Mouse (Mus musculus) activated CD4-positive, CD25-positive, alpha-beta regulatory T cell, adult 4 months (primary cell): ENCODE data around the gene Inafm2. TPM values are rescaled to one million over a fixed set of nuclear protein-coding genes. Genes with fewer than 3 reads are reported as not detected.

ENCODE experiments used
- ATAC-seq: one replicate; pipeline ENCODE4 v1.8.0; 2017
- polyA plus RNA-seq, 2 experiments: library from polyadenylated mRNA; unstranded; fragments of 100-300 nt; shearing (Covaris generic); gene quantifications; one replicate each; pipeline ENCODE4 v1.2.1; 2017

Gene Inafm2
- polyA plus RNA-seq, 2 experiments from 2014 or later: 19.8 to 27.2 TPM

DNA sequence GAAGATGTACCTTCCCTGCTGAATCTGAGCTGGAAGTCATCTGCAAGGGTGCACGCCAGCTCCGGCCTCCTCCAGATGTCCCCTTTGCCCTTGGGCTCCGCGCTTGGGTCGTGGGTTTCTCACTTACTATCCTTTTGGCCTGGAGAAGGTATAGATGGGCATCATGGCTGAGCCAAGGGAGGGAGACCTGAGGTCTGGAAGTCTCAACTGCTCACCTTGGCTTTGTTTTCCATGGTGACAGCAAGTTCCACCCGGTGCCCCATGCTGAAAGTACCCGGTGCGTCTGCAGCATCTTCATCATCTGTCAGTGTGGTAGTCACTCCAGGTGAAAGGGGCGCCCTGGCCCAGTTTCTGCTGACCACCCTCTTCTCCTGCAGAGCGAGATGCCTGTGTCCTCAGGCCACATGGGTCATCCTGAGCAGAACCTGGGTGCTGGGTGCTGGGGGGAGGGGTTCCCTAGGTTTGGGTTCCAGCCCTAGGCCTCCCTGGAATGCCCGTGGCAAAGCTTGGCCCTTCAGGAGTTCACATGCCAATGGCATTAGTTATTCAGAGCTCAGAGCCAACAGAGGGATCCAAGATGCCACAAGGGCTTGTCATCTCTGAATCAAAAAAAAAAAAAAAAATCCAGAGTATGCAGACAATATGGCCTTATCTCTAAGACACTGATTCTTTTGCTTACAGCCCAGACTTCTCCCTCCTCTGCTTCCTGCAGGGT lies 14.9 kb downstream of the Inafm2 start:
- no peak for ATAC-seq

DNA sequence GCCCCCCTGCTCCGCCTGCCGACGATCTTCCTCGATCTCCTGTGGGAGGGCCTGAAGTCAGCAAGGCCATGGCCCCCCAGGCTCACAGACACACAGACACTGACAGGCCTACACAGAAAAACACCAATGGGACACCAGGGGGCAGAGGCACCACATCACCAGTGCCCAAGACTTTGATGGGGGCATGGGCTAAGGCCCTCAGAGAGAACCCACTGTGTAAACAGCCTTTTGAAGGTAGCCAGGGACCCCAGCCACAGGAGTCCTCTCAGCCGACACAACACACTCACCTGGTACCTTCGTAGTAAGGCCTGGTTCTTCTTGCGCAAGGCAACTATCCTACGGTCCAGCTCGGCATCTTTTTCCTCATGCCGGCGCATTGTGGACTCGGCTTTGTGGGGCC lies 15.8 kb downstream of the Inafm2 start:
- ATAC-seq: no peak

DNA sequence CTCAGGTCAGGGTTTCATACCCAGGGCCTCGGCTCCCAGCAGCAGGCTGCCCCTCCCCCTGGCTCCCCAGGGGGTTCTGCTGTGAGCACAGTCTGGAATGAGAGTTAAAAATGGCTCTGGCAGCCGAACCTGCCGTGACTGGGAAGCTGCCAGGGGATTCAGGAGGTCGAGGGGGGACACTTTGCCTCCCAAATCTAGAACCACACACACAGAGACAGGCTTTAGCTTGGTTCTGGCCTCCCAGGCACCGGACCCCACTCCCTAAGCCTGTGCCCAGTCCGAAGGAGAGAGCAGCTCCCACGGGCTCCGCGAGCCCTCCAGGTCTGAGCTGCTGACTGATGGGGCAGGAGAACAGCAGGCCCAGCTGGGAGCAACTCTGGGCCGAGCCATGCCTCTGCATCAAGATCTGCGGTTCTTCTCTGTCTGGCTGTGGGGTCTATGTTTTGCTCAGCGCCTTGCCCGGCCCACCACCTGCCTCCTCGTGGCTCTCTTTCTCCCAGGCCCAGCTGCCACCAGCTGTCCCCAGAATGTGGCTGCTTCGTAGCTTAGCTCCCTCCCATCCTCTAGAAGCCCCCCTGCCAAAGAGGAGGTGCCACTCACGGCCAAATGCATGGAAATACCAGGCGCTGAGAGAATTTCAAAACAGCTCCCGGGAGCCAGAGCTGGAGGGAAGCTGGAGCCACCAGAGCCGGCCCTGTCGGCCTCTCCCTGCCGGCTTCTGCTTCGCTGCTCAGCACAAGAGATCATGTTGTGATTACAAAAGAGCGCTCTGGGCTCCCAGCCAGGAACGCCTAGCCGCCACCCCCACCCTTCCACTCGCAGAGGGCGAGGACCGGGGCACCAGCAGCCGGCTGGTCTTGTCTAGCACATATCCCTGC lies 16.6 kb downstream of the Inafm2 start, which contains the start of gene Ccdc9b:
Gene Ccdc9b (minus strand): TSS at position 756 of the 878 bp plus-strand sequence.
- ATAC-seq: no peak

DNA sequence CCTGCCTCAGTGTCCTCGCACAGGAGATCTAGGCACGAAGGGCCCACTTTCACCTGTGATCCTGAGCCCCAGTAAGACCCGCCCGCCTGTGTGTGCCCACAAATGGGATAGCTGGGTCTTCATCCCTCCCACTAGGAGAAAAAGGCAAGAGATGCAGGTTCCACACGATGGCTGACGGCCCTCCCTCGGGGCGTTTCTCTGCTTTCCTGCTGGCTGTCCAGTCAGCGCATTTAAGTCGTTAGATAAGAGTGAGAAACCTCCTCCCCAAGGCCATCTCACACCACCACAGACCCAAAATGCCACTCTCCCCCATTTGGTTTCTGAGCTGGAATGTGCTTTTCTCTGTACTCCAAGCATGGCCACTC lies 17.2 kb downstream of the Inafm2 start:
- ATAC-seq: no peak

DNA sequence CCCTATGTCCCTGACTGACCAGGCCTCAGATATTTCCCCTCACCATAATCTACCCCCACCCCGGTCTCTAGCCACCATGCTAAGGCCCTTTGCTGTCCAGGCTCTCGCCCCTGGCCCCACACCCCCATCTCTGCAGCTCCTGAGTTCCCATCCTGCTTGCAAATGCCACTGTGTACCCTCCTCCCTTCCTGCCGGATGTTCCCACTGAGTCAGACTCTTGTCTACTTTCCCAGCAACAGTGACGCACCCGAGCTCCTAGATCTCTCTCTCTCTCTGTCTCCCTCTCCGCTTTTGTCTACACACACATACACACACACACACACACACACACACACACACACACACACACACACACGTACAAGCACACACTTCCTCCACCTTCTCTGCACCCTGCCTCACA lies 17.9 kb downstream of the Inafm2 start:
- ATAC-seq: no peak

DNA sequence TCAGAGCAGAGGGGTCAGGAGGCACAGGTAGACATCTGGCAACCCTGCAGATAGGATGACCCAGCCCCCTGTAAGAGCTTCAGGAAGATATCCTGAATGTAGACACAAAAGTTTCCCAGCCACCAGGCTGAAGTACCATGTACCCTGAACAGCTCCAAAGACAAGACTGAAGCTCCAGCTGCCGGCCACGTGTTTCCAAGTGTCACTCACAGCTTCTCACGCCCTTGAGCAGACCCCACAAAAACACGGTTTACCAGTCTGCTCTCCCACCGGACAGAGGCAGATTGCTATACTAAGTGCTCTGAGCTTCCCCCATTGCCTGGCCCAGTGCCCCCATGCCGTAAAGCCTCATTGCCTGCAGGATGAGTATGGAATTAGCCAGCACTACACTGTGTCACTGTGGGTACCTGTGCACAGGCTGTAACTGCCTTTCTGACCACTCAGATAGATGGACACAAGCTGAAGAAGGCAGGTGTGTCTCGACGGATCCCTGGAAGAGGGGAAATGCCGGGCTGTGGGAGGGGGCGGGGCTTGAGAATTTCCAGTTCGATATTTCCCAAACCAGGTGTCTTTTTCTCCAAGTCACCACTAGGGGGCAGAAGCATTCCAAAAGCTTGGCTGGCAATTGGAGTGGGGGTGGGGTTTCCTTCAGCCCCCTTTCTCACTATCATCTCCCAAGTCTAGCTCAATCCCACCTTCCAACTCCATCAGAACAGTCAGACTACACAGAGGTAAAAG lies 18.7 kb downstream of the Inafm2 start:
- no peak for ATAC-seq

DNA sequence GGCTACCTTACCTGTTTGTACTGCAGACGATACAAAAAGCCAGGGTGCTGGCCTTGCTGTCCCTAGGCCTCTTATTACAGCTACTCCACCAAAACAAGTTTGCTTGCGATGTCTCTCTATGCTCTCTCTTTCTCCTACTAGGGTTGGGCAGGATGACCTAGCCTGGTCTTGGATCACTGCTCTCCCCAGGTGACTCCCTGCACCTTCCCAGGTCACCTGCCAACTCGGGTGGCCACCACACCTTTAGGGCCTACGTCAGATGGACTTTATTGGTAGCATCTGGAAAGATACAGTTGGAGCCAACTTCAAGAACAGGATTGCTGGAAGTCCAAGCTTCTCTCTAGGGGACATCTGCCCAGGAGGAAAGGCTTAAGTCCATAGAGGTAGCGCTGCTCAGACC lies 19.3 kb downstream of the Inafm2 start:
- ATAC-seq: no peak

DNA sequence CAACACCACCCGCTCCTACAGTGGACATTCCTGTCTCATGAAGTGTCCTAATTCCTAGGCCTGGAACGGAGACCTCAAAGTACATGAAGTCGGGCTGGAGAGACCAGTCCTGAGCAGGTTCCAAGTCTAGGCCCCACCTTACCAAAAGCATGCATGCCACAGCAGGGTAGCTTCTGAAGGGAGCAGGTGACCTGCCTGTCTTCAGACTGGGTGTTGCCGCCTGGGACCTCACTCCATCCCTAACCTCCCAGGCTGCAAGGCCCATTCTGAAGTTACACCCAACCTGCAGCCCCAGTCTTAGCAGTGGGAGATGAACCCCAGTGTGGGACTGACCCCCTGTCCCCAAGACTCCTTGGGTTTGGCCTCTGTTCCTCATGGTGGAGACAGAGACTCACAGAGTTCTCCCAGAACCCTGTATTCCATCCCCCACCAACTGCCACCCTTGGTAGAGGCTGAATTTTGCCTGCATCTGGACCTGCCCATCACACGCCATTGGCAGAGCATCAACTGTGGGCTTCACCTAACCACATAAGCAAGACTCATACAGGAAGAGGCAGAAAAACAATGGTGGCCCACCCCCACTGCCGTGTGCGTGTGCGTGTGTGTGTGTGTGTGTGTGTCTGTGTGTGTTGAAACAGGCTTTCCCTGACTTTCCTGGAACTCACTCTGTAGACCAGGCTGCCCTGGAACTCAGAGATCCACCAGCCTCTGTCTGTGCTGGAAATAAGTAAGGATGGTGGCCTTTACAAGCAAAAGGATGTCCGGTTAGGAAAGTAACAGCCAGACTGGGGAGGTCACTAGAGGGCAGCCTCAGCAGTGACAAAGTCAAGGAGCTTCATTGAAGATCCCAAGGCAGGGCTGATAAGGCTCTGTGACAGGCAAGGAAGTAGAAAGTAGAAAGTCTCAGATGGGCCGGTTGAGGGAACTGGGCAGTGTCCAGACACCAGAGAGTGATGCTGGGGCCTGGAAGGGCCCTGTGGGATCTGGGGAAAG lies 20.8 kb downstream of the Inafm2 start:
- ATAC-seq: no peak

DNA sequence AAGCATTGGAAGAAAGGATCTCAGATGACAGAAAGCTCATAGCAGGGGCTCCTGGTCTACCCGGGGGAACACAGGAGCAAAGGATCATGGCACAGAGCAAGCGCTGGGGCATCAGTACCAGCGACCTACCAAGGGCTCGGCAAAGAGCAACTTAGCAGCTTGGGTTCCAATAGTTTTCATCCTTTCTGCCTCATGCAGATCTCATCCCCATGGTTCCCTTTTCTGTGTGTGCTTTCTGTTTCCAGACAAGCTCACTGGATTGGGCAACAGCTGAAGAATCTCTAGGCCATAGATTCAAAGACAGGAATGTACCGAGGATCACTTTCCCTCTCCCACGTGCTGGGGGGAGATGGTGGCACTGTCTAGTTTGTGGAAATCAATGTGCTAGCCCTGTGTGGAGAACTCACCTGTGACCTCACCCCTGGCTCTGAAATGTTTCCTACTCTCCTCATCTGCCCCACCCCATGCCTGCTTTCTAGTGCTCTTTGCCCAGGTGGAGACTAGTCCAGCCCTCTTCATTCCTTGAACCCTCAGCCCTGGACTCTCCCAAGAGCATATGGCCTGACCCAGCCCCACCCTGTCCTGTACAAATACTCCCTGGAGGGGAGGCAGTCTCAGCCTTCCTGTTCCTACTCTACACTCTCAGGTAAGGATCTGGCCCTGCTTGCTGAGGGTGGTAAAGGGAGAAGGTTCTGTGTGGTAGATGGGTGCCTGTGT lies 26.8 kb downstream of the Inafm2 start, which contains the start of gene Phgr1:
Gene Phgr1 (plus strand): TSS at position 612 of the 717 bp plus-strand sequence.
- no peak for ATAC-seq

DNA sequence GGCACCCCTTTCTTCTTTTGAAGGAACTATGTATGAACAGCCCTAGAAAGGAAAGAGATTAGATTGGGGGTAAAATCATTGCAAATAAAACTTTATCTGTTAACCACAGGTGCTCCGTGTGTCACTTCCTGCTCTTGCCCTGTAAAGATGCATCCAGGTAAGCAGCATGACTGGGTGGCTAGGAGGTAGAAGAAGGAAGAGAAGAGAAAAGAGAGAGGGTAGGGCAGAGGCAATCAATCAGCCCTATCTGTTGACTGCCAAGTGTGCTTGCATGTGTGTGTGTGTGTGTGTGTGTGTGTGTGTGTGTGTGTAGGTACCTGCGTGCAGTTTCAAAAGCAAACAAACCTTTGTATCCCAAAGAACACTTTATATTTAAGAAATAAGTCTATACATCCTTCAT lies 29.0 kb downstream of the Inafm2 start:
- no peak for ATAC-seq

DNA sequence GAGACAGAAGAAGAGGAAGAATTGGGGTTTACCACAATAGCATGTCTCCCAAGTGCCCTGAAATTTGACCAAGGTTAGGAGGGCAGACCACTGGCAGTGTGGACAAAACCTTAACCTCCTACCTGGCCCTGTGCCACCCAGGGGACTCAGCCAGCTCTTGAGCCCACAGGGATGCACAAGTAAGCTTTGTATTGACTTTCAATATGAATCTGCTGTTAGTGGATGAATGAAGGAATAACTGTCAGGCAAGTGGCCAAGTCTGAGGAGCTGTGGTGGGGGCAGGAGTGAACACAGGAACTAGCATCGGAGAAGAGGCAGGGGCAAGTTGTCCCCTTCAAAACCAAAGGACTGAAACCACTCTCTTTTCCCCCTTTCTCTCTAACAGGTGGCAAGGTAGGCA lies 29.8 kb downstream of the Inafm2 start:
- ATAC-seq: no peak

DNA sequence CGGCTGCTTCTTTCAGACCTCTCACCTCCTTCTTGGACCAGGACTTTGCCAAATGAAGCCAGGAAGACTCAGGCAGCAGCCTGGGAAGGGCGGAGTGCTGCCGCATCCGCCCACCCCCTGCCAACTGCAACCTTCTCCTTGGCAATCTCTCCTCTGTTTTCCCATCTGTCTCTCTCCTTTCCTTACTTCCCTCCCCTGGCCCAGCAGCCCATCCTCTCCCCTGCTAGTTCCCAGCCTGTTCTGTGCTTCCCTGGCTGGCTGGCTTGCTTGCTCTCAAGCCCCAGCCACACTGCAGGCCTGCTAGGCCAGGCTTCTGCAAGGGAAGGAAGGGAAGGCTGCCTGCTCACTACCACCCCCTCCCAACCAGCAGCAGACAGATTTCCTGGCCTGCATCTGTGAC lies 30.3 kb downstream of the Inafm2 start:
- ATAC-seq: no peak

DNA sequence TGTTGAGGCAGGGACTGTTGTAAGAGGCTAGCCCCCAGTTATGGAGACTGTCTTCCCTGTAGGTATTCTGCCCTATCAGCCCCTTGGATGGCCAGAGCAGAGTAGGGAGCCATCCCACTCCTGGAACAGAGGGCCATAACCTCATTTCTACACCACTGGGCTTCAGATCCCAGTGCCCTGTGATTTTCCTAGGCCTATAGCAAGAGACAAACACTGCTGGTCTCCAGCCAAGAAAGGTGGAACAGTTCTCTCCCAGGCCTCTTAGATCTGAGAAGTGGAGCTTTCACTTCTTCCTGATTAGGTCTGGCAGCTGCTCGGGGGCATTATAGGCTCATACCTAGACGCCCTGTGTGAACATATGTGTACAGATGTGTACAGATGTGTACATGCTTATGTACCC lies 30.7 kb downstream of the Inafm2 start:
- ATAC-seq: no peak

DNA sequence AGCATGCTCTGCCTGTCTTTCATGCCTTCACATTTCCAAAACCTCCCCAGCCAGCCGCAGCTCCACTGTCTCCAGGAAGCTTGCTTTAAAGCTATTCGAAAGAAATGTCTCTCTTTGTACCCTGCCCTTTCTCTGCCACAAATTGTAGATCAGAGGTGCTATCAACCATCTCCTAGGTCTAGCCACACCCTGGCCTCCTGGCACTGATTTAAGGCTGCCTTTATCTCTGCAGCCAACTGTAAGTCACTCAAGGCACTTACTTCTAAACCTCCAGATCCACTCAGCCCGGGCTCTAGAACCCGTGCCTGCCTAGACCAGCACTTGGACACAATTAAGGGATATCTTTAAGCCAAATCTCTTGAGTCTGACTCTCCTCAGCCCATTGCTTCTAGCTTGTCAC lies 32.9 kb downstream of the Inafm2 start:
- no peak for ATAC-seq

DNA sequence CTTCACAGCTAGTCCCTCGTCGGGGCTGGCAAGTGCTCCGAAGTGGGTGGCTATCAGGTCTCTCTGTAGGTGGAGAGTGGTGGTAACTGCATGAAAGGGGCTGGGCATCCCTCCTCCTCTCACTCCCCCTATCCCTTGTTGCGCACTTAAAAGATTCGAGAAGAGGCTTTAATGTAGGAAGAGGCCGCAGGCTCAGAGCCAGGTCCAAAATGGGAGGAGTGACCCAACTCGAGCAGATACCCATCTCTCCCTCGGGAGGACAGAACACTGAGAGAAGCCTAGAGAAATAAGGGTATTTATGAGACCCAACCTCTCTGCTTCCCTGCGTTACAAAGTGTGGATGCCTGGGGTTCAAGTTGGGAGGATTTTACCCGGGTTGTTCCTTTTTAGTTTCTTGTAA lies 33.5 kb downstream of the Inafm2 start:
- no peak for ATAC-seq

DNA sequence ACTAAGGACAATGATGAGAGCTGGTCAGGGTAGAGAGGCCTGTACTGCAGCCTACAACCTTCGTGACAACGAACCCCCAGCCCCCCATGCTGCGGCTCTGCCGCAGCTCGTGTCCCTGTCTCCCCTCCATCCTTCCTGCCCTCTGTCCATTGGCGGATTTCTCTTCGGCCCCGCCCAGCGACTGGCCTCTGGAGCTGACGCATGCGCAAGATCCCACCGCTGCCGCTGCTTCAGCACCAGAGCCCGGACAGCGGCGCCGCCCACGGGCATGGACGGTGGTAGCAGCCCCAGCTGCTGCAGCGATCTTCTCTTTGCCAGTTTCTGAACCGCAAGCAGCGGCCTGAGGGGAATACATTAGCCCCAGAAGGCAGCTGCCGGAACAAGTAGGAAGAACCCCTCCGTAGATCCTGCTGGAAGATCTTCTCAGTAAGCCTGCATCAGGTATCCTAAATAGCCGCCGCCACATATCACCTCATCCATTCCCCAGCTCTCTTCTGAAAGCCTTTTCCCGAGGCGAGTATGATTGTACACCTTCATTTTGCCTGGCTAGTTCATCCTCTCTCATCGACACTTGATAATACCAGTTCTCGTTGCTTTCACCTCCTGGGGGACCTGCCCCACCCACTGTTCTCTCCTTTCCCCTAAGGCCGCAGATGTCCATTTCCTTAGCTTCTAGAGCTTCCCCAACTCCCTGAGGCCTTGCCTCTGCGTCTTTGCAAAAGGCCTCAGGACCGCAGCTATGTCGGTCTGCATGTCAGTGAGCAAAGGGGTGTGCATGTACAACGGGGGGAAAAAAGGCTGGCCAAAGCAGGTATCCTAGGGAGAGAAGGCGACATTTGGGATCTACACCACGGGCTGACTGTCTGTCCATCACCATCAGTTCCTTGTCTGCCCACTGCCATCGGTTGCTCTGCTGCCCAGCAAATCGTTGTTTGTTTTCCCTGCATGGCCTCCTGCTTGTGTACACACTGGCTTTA lies 34.2 kb downstream of the Inafm2 start, which contains the start of gene Disp2:
Gene Disp2 (plus strand): TSS at position 216 of the 977 bp plus-strand sequence.
- no peak for ATAC-seq

DNA sequence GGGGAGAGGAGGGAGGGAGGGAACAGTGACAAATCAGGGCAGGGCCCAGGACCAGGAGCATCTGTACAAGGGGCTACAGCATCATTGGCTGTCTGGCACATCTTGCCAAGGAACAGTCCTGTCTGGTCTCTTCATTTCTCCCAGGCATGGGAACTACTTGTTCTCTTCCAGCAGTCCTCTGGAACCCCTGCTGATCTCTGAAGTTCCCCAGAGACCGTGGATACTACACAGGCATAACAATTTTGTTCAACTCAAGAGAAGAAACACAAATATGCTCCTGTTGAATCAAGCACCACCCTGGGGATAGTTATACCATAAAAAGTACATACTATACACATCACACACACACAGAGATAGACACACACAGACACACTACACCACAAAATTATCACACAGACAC lies 35.6 kb downstream of the Inafm2 start:
- no peak for ATAC-seq

DNA sequence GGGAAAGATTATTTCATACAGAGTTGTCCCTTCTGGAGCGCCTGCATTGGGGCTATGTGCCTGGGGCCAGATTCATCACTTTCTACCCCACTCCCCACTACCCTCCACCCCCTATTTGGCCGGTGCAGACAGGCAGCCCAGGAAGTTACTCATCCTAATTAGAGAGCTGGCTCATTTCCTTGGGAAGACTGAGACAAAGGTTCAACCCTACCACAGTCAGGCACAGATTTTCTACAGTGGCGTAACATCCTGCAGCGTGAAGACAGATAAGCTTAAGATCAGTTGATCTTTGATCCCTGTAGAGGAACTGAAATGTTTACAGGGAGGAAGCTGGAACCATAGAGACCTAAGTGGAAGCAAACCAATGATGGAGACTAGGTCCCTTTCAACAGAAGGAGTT lies 36.7 kb downstream of the Inafm2 start:
- no peak for ATAC-seq

DNA sequence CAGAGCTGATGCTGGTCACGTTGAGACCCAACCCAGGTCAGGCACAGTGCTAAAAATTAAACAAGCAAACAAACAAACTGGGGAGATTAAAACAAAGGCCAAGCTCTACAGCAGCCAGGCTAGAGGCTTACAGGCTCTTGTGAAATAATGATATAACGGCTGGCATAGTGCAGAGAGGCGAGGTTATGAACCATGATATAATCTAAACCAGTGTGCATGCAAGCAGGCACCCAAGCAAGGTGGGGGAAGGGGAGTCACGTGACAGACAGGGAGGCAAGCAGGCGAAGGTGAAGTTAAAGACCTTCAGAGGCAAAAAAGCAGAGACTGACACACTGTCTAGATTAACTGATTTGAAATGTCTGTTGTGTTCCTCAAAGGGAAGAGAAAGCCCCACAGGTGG lies 37.5 kb downstream of the Inafm2 start:
- ATAC-seq: no peak

DNA sequence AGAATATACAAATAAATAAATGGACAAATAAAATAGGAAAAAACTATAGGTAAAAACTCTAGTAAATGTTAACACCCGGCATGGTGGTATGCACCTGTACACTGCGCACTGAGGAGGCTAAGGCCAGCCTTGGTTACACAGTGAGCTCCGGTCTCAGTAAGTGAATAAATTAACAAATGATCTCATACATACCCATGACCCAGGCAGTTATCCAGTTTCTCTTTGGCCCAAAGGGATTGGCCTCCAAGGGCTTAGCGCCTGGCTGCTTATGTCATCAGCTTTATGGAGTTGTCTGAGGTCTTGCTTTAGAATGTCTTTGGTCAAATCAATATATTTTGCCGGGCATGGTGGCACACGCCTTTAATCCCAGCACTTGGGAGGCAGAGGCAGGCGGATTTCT lies 38.1 kb downstream of the Inafm2 start:
- ATAC-seq: no peak
